Mouse (Mus musculus) heart, adult 18-20 months (tissue): ENCODE results near the gene Uba3. TPM values are rescaled to one million over a fixed set of nuclear protein-coding genes. Genes with fewer than 3 reads are reported as not detected.

Experiments used
- DNase-seq, 2 experiments: peaks; one replicate each; pipeline ENCODE4 v3.0.0; 2021 to 2022; ENCODE audit warnings: mixed read lengths in 1 of 2
- long read RNA-seq, 2 experiments: library from polyadenylated mRNA; stranded (forward); transcript quantifications; one replicate each; pipeline ENCODE4 v2.0.0; 2021
- total RNA-seq, 2 experiments: library from RNA; stranded (reverse); gene quantifications; 2 replicates each; pipeline ENCODE4 v1.2.3; 2021

The Uba3 gene
- 10 to 100 TPM; 55.0 to 62.2 TPM for total RNA-seq
- long read RNA-seq, experiment 1, transcript Uba3-201 (18 exons, 2,257 nt): major isoform, 24 of 43 reads
- long read RNA-seq, experiment 1, transcript Uba3-202 (17 exons, 2,465 nt): minor isoform, 11 of 43 reads
- long read RNA-seq, experiment 1, partial matches to known transcripts: 5 of 43 reads
- long read RNA-seq, experiment 1, other reads (novel, unspliced or antisense): 1 of 43 reads
- long read RNA-seq, experiment 2, transcript Uba3-201 (18 exons, 2,257 nt): major isoform, 13 of 20 reads
- long read RNA-seq, experiment 2, partial matches to known transcripts: 2 of 20 reads
- long read RNA-seq, experiment 2, other reads (novel, unspliced or antisense): 2 of 20 reads

GRCm38 (mm10) chr6:97205439-97205885 lies at the start of gene Uba3:
Uba3 (minus strand) TSS chr6:97205647.
- DNase-seq: peak; percentile 99 to 100

GRCm38 (mm10) chr6:97252711-97253221 lies 47.3 kb upstream of the Uba3 start, which contains the start of gene Lmod3:
Lmod3 (minus strand) TSS chr6:97252759.
- DNase-seq: peak; percentile 67 to 68

GRCm38 (mm10) chr6:97252086-97252485 lies 46.6 kb upstream of the Uba3 start:
- DNase-seq: peak in 1 of 2 experiments; percentile 42

- peak; percentile 74 to 82 for DNase-seq
Observed at GRCm38 (mm10) chr6:97250966-97251365, 45.5 kb upstream of the Uba3 start.

- no peak for DNase-seq
Observed at GRCm38 (mm10) chr6:97245200-97245599, 39.8 kb upstream of the Uba3 start.

- DNase-seq: no peak
Observed at GRCm38 (mm10) chr6:97242522-97242921, 37.1 kb upstream of the Uba3 start.

GRCm38 (mm10) chr6:97240092-97240491 lies 34.6 kb upstream of the Uba3 start:
- no peak for DNase-seq

- no peak for DNase-seq
Observed at GRCm38 (mm10) chr6:97239360-97239759, 33.9 kb upstream of the Uba3 start.

- no peak for DNase-seq
Observed at GRCm38 (mm10) chr6:97236088-97236487, 30.6 kb upstream of the Uba3 start.

- no peak for DNase-seq
Observed at GRCm38 (mm10) chr6:97234911-97235668, 29.6 kb upstream of the Uba3 start.

- DNase-seq: no peak
Observed at GRCm38 (mm10) chr6:97227067-97227847, 21.8 kb upstream of the Uba3 start.

- no peak for DNase-seq
Observed at GRCm38 (mm10) chr6:97226083-97226491, 20.6 kb upstream of the Uba3 start.

GRCm38 (mm10) chr6:97224505-97224904 lies 19.1 kb upstream of the Uba3 start:
- DNase-seq: no peak

- no peak for DNase-seq
Observed at GRCm38 (mm10) chr6:97223566-97223965, 18.1 kb upstream of the Uba3 start.

GRCm38 (mm10) chr6:97222931-97223467 lies 17.6 kb upstream of the Uba3 start:
- DNase-seq: peak in 1 of 2 experiments; percentile 41

- DNase-seq: no peak
Observed at GRCm38 (mm10) chr6:97222321-97222720, 16.9 kb upstream of the Uba3 start.

- DNase-seq: peak in 1 of 2 experiments; percentile 34
Observed at GRCm38 (mm10) chr6:97221205-97222025, 16.0 kb upstream of the Uba3 start.

- no peak for DNase-seq
Observed at GRCm38 (mm10) chr6:97220672-97221071, 15.2 kb upstream of the Uba3 start.

- no peak for DNase-seq
Observed at GRCm38 (mm10) chr6:97216154-97216821, 10.8 kb upstream of the Uba3 start.

- DNase-seq: peak; percentile 79 to 82
Observed at GRCm38 (mm10) chr6:97211981-97212380, 6.5 kb upstream of the Uba3 start.
